Mouse (Mus musculus) lung, postnatal 0 days (tissue): ENCODE results near the gene Srsf7. TPM values are rescaled to one million over a fixed set of nuclear protein-coding genes. Genes with fewer than 3 reads are reported as not detected.
"Not testable (repeated sequence)": the region's sequence is repeated elsewhere in the genome, so short reads cannot be mapped to it uniquely, and the experiment has no call there.

ENCODE experiments used
- ATAC-seq: fragments of 200-750 bp; cut with Nextera tagmentation; 2 replicates; pipeline ENCODE4 v1.8.0; 2017; ENCODE audit warnings: moderate library complexity
- DNase-seq: peaks from one replicate; pipeline ENCODE4 v3.0.0-alpha.2; 2016; ENCODE audit warnings: low spot score
- H3K27ac ChIP-seq: fragments of 300-500 bp; sonication (generic); 2 replicates; pipeline ENCODE4 v1.5.1; 2014; ENCODE audit warnings: antibody characterized with exemption, mild to moderate bottlenecking, low read length, mixed read lengths
- H3K27me3 ChIP-seq: fragments of 300-500 bp; sonication (generic); replicated peaks from 2 replicates; pipeline ENCODE4 v1.6.1; 2014; ENCODE audit warnings: low read length, mixed read lengths; ENCODE audit not compliant: insufficient read depth
- H3K36me3 ChIP-seq: fragments of 300-500 bp; sonication (generic); 2 replicates; pipeline ENCODE4 v1.6.1; 2014; ENCODE audit warnings: low read length, mixed read lengths; ENCODE audit not compliant: insufficient read depth
- H3K4me1 ChIP-seq: fragments of 300-500 bp; sonication (generic); 2 replicates; pipeline ENCODE4 v1.6.1; 2014; ENCODE audit warnings: antibody characterized with exemption, low read depth, low read length, mixed read lengths; ENCODE audit not compliant: insufficient read depth
- H3K4me2 ChIP-seq: fragments of 300-500 bp; sonication (generic); replicated peaks from 2 replicates; pipeline ENCODE4 v1.6.1; 2014; ENCODE audit warnings: low read depth, mild to moderate bottlenecking, low read length, moderate library complexity, mixed read lengths
- H3K4me3 ChIP-seq: fragments of 300-500 bp; sonication (generic); 2 replicates; pipeline ENCODE4 v1.5.1; 2014; ENCODE audit warnings: low read depth, low read length
- H3K9ac ChIP-seq: fragments of 300-500 bp; sonication (generic); replicated peaks from 2 replicates; pipeline ENCODE4 v1.6.1; 2014; ENCODE audit warnings: low read depth, mild to moderate bottlenecking
- H3K9me3 ChIP-seq: fragments of 300-500 bp; sonication (generic); 2 replicates; pipeline ENCODE4 v1.6.1; 2016; ENCODE audit warnings: low read length, mixed read lengths
- CTCF ChIP-seq: IDR thresholded peaks from 2 replicates; pipeline ENCODE4 v1.5.1; 2016; ENCODE audit warnings: antibody characterized with exemption, mild to moderate bottlenecking
- EP300 ChIP-seq: IDR thresholded peaks from 2 replicates; pipeline ENCODE4 v1.6.1; 2016; ENCODE audit warnings: antibody characterized with exemption, mild to moderate bottlenecking, control low read depth
- WGBS: fragments of 180-500 bp; shearing (Covaris S2); extraction: QIAGEN DNeasy Blood & Tissue Kit; methylation state at CpG from one replicate; pipeline ENCODE4 v1.1.7; 2014; 5-methylcytosine and 5-hydroxymethylcytosine counted together
- polyA plus RNA-seq: library from polyadenylated mRNA; unstranded; fragments of >200 nt; fragmentation: Nextera tagmentation; extraction: Ambion mirVana; gene quantifications from 2 replicates; pipeline ENCODE4 v1.2.1, GENCODE M21; 2015

Srsf7 gene
- polyA plus RNA-seq, 1 experiment from 2014 or later = 162 TPM

DNA sequence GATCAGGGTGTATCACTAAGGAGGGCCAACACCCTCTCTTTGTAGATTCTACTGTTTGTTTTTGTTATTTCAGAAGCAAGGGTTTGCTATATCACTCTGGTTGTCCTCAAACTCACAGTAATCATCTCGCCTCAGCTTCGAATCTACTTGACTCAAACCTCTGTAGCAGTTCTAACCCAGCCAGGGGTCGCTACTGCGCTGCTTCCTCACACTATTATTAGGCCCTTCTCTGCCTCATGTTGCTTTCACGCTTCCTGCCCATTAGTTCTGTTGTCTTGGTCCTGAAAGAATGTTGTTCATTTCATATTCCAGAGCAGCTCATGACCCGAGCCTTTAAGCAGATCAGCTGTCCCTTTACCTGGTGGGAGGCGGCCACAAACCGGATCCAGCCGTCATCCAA, 34.5 kb upstream of the Srsf7 start:
- peaks cover 31% of the 10 kb centered on the region; the same call in 1 of the 2 replicates for H3K36me3 ChIP-seq
- no peaks in the 10 kb centered on the region for H3K4me1 ChIP-seq
- ATAC-seq (no peak), DNase-seq (no peak)
- H3K4me2 ChIP-seq = no peak overlapping the region
- no peak overlapping the region for H3K27ac ChIP-seq
- TF ChIP-seq CTCF (no peak), EP300 (no peak)
- no peaks in the 10 kb centered on the region for H3K27me3 ChIP-seq
- H3K9ac ChIP-seq = no peak overlapping the region
- no peak overlapping the region for H3K4me3 ChIP-seq
- 89% methylated on average over 9 of the region's 9 CpGs for WGBS
- H3K9me3 ChIP-seq = no peaks in the 10 kb centered on the region

DNA sequence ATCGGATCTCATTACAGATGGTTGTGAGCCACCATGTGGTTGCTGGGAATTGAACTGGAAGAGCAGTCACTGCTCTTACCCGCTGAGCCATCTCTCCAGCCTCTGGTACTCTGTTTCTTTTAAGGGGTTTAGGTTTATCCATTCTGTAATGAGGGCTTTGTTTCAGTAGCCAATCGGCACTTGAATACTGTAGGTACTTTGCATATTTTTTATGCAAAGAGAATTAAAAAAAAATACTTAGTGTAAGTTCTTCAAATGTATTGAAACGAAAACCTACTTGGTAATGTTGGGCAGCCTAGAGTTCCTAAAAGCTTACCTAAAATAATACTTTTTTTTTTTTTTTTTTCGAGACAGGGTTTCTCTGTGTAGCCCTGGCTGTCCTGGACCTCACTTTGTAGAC, 30.4 kb upstream of the Srsf7 start:
- no peaks in the 10 kb centered on the region for H3K4me1 ChIP-seq
- 92% methylated on average over 5 of the region's 5 CpGs for WGBS
- no peak overlapping the region for H3K27ac ChIP-seq
- H3K36me3 ChIP-seq = peaks cover 15% of the 10 kb centered on the region; the same call in 1 of the 2 replicates
- TF ChIP-seq EP300 (no peak), CTCF (no peak)
- ATAC-seq (no peak), DNase-seq (no peak)
- no peak overlapping the region for H3K4me2 ChIP-seq
- H3K9me3 ChIP-seq = no peaks in the 10 kb centered on the region
- no peak overlapping the region for H3K4me3 ChIP-seq
- H3K9ac ChIP-seq = no peak overlapping the region
- no peaks in the 10 kb centered on the region for H3K27me3 ChIP-seq

DNA sequence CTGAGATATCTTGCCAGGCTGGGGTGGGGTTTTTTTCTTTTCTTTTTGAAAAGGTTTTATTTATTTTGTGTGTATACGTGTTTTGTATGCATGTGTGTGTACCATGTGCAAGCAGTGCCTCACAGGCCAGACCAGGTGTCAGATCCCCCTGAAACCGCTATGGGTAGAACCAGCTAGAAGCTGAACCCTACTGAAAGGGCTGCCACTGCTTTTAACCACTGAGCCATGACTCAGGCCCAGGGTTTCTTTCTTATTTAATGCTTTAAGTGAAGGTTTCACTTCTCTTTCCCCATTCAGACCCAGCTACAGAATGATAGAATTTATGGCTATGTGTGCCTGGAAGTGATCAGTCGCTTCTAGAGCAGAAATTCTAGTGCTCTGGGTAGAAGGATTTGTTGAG, 29.7 kb upstream of the Srsf7 start:
- TF ChIP-seq EP300 = no peak
- no peak for TF ChIP-seq CTCF
- DNase-seq (no peak), ATAC-seq (no peak)
- no peaks in the 10 kb centered on the region for H3K9me3 ChIP-seq
- H3K27me3 ChIP-seq = no peaks in the 10 kb centered on the region
- H3K4me1 ChIP-seq = no peaks in the 10 kb centered on the region
- no peak overlapping the region for H3K9ac ChIP-seq
- H3K36me3 ChIP-seq = peaks cover 15% of the 10 kb centered on the region; the same call in 1 of the 2 replicates
- H3K27ac ChIP-seq = no peak overlapping the region
- 97% methylated on average over 3 of the region's 3 CpGs for WGBS
- H3K4me3 ChIP-seq = no peak overlapping the region
- H3K4me2 ChIP-seq = no peak overlapping the region

GRCm38 (mm10) chr17:80235477-80235876, 28.4 kb upstream of the Srsf7 start:
- H3K4me3 ChIP-seq = no peak overlapping the region
- H3K4me2 ChIP-seq = no peak overlapping the region
- no peak for DNase-seq
- no peak for ATAC-seq
- 81% methylated on average over 3 of the region's 3 CpGs for WGBS
- H3K9me3 ChIP-seq = no peaks in the 10 kb centered on the region
- no peaks in the 10 kb centered on the region for H3K27me3 ChIP-seq
- no peak overlapping the region for H3K27ac ChIP-seq
- no peak overlapping the region for H3K9ac ChIP-seq
- TF ChIP-seq EP300 (no peak), CTCF (no peak)
- H3K4me1 ChIP-seq = no peaks in the 10 kb centered on the region
- H3K36me3 ChIP-seq = peaks cover 12% of the 10 kb centered on the region; the same call in 1 of the 2 replicates

- 0 out of 2 replicates have a peak, but pooled peaks cover 6% of the 10 kb centered on the region for H3K36me3 ChIP-seq
- H3K27me3 ChIP-seq = no peaks in the 10 kb centered on the region
- H3K4me2 ChIP-seq = no peak overlapping the region
- H3K4me1 ChIP-seq = no peaks in the 10 kb centered on the region
- H3K9me3 ChIP-seq = no peaks in the 10 kb centered on the region
- ATAC-seq (no peak), DNase-seq (no peak)
- H3K27ac ChIP-seq = no peak overlapping the region
- H3K4me3 ChIP-seq = no peak overlapping the region
- WGBS = 64% methylated on average over 7 of the region's 7 CpGs
- H3K9ac ChIP-seq = no peak overlapping the region
- no peak for TF ChIP-seq EP300
- no peak for TF ChIP-seq CTCF
These were observed 27.3 kb upstream of the Srsf7 start for GRCm38 (mm10) chr17:80234376-80234775.

DNA sequence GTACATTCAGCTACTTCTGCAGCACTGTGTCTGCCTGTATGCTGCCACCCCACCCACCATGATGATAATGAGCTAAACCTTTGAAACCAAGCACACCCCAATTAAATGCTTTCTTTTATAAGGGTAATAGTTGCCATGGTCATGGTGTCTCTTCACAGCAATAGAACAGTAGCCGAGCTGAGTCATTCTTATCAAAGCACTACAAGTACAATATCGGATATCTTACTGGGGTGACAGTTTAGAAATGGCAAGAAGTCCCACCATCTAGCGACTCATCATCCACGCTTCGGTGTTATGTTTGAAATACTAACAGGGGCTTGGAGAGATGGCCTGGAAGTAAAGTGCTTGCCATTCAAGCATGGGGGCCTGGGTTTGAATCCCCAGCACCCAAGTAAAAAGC, 26.7 kb upstream of the Srsf7 start:
- WGBS = 93% methylated on average over 5 of the region's 5 CpGs

DNA sequence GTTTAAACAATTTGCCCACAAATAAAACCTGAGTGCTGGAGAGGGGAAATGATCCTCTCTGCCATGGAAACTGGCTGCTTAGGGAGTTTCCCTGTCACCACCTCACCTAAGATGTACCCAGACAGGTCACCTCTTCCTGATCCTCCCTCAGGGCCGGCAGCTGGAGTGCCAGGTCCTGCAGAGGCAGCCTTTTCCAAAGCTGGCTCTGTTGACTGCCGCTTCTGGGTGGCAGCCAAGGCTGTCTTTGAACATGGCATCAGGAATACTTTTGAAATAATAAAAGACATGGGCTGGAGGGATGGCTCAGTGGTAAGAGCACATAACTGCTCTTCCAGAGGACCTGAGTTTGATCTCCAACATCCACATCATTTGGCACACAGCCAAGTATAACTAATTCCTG, 22.3 kb upstream of the Srsf7 start:
- Histone ChIP-seq H3K27ac (no peak overlapping the region), H3K9ac (no peak overlapping the region), H3K4me2 (no peak overlapping the region), H3K36me3 (no peaks in the 10 kb centered on the region), H3K4me3 (no peak overlapping the region), H3K27me3 (no peaks in the 10 kb centered on the region), H3K9me3 (no peaks in the 10 kb centered on the region), H3K4me1 (no peaks in the 10 kb centered on the region)
- 59% methylated on average over 2 of the region's 2 CpGs for WGBS
- DNase-seq (no peak), ATAC-seq (no peak)
- TF ChIP-seq CTCF (no peak), EP300 (no peak)

More for the DNA sequence above, 26.7 kb upstream of the Srsf7 start:
- 0 out of 2 replicates have a peak, but pooled peaks cover 4% of the 10 kb centered on the region for H3K36me3 ChIP-seq
- no peak overlapping the region for H3K4me3 ChIP-seq
- H3K9ac ChIP-seq = no peak overlapping the region
- no peak for TF ChIP-seq EP300
- no peak for TF ChIP-seq CTCF
- DNase-seq (no peak), ATAC-seq (no peak)
- H3K4me1 ChIP-seq = no peaks in the 10 kb centered on the region
- no peak overlapping the region for H3K27ac ChIP-seq
- H3K4me2 ChIP-seq = no peak overlapping the region
- no peaks in the 10 kb centered on the region for H3K9me3 ChIP-seq
- H3K27me3 ChIP-seq = no peaks in the 10 kb centered on the region

DNA sequence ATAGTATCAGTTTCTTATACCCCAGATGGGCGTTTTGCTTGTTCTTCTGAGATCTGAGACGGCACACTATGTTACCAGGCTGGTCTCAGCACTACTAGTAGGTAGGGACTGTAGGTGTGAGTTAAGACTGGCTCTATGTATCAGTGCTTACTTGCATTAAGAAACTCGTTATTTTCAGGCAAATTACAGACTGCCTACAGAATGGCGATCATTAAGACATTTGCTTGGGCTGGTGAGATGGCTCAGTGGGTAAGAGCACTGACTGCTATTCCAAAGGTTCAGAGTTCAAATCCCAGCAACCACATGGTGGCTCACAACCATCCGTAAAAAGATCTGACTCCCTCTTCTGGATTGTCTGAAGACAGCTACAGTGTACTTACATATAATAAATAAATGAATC, 18.0 kb upstream of the Srsf7 start:
- Histone ChIP-seq H3K4me2 (peak overlapping the region; percentile 66), H3K4me3 (peak overlapping the region; percentile 56; the same call in 1 of the 2 replicates)
- not testable (repeated sequence) for DNase-seq, H3K4me1 ChIP-seq, H3K9ac ChIP-seq, H3K27me3 ChIP-seq, H3K9me3 ChIP-seq, ATAC-seq, H3K27ac ChIP-seq, H3K36me3 ChIP-seq
- 37% methylated on average over 4 of the region's 5 CpGs for WGBS
